Mouse (Mus musculus): ENCODE data around the gene Hdac6.

GRCm38 (mm10) chrX:7958868-7959267 lies 11.2 kb upstream of the Hdac6 start:
- TF ChIP-seq CTCF (IDR thresholded peaks at IDR 0.05; ENCODE audit: extremely low read depth, insufficient read depth, insufficient read length, insufficient replicate concordance) (no peak), POLR2A (IDR thresholded peaks at IDR 0.05; ENCODE audit: low read depth, low read length) (no peak)
